Mouse (Mus musculus) kidney, postnatal 4 days (tissue): ENCODE results near the gene Lrmp.
"Not testable (repeated sequence)": the region's sequence is repeated elsewhere in the genome, so short reads cannot be mapped to it uniquely, and the experiment has no call there.

ENCODE experiments used
- DNase-seq, 2 experiments: peaks; one replicate each; pipeline ENCODE4 v3.0.0; 2021; ENCODE audit warnings: mixed read lengths in 2 of 2

The Lrmp gene

DNA sequence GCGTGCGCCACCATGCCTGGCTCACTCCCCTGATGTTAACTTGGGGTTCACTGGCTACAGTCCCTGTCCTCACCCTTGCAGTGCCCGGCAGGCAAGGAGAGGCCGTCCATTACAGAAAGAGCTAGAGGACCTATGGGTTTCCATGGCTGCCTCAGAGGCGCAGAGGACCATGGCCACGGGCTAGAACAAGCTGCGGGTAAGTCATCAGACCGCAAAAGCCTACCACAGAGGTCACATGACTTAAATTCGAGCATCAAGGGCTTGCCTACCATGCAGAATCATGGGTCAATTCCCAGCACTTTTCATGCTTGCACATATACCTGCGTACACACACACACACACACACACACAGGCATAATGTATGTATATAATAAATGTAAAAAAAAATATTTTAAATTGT is 10.0 kb upstream of the Lrmp start:
- no peak for DNase-seq

GRCm38 (mm10) chr6:145106163-145106842 is 9.2 kb upstream of the Lrmp start:
- no peak for DNase-seq

- no peak for DNase-seq
Measured at GRCm38 (mm10) chr6:145110786-145111185, 4.7 kb upstream of the Lrmp start.

DNA sequence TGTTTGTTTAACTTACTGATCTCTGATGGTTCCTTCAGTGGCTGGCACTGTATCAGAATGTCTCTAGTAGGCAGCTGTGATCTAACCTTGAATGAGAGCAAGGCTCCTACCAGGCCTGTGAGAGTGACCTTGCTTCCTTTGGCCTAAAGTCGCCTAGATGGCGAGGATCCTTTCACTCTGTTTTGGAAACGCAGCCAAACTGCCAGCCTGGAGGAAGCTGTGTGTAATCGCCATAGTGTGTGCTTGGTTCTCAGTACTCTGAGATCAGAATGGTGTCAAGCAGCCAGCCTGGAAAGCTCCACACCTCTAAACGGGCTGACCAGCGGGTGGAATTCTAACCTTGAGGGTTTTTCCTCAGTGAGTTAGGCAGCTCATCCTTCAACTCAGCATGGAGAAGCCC is 2.6 kb upstream of the Lrmp start:
- no peak for DNase-seq

GRCm38 (mm10) chr6:145114561-145114960 is 892 bp upstream of the Lrmp start:
- DNase-seq: no peak

DNA sequence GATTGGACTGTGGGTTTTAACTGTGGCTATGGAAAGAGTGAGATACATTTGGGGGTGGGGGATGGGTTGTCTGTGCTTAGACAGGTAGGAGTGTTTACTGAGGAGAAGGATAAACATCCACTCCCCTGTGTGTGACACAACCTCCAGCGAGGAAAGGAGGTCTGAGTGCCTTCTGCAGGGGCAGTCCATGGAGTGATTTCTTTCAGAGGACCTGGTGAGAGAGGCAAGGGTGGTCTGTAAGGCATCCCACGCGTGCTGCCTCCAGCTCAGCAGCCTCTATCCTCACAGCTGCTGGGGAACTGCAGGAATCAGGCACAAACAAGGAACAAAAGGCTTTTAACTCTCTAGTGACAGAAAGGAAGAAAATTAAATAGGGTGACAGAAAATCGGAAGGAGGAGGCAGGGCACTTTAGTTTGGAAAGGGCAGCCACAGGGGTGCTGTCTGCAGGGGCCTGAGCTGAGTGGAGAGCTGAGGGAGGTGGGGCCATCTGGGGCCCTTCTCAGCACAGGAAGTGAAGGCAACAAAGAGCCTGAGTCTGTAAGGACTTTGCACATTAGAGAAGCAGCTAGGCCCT is 732 bp downstream of the Lrmp start:
- peak in 1 of 2 experiments; percentile 19 for DNase-seq

DNA sequence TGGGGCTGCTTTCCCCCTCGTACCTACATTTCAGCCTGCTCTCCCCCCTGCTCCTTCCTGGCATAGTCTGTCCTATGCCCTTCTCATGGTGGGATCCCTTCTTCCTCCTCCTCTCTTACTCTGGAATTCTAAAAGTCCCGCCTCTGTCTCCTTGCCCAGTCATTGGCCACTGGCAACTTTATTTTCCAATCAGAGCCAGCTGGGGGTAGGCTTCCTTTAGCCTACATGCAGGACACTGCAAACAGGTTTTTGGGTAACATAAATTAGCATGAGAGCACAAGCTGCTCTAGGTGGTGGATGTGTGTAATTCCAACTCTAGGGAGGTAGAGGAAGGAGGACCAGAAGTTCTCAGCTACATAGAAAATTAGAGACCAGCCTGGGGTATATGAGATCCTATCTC is 4.6 kb downstream of the Lrmp start:
- DNase-seq: no peak

DNA sequence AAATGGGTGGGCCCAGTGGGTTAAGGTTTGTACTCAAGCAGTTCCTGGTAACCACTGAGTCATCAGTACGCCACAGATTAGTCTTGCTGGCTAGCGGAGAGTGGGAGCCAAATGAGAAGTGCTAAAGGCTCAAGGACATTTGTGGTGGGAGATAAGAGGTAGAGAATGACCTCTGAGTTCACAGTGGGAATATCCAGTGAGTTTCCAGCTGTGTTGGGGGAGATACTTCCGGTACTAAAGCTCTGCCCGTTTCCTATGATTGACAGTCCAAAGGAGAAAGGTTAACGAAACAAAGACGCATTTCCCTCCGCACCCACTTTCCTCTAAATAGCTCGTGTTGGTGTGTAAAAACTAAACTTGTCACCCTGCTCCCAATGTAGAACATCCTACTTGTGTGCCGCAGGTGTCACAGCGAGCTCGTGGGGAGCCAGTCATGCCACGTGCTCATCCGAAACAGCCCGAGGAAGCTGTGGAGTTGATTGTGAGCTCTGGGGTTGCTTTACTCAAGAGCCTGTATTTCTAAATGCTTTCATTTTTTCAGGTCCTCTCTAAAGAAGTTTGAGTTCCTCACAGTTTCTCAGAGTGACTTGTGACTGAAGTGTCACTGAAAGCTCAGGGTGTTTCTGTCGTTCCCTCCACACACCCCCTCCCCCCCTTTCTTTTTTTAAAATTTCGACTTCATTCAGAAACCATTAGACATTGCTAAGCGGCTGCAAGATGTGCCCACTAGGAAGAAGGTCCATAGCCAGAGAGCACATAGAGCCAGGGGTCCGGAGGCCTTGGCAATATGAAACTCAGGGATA is 5.5 kb downstream of the Lrmp start:
- peak in 1 of 2 experiments; percentile 16 for DNase-seq

- no peak for DNase-seq
Measured at GRCm38 (mm10) chr6:145121590-145122420, 6.4 kb downstream of the Lrmp start.

DNA sequence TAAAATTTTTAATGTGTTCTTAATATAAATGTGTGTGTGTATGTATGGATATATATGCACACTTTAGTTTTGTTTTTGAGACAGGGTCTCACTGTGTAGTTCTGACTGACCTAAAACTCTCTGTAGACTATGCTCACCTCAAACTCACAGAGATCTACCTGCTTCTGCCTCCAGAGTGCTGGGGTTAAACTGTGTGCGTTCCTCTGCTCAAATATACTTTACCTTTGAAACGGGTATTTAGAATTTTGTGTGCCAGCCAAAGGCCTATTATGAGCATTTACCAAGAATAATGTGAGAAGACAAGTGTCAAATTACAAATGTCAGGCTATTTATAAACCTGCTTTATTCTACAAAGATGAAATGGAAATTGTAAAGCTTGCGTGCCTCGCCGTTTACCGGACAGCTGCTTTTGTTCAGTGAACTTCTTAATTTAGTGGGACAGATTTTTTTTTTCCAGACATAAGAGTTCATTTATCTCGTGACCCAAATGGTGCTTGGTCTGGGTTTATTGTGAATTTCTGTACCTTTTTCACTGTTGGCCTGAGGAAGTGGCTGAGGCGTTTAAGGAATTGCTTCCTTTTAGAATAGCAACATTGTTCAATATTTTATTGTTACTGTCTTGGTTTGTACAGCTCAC is 7.1 kb downstream of the Lrmp start:
- no peak for DNase-seq

DNA sequence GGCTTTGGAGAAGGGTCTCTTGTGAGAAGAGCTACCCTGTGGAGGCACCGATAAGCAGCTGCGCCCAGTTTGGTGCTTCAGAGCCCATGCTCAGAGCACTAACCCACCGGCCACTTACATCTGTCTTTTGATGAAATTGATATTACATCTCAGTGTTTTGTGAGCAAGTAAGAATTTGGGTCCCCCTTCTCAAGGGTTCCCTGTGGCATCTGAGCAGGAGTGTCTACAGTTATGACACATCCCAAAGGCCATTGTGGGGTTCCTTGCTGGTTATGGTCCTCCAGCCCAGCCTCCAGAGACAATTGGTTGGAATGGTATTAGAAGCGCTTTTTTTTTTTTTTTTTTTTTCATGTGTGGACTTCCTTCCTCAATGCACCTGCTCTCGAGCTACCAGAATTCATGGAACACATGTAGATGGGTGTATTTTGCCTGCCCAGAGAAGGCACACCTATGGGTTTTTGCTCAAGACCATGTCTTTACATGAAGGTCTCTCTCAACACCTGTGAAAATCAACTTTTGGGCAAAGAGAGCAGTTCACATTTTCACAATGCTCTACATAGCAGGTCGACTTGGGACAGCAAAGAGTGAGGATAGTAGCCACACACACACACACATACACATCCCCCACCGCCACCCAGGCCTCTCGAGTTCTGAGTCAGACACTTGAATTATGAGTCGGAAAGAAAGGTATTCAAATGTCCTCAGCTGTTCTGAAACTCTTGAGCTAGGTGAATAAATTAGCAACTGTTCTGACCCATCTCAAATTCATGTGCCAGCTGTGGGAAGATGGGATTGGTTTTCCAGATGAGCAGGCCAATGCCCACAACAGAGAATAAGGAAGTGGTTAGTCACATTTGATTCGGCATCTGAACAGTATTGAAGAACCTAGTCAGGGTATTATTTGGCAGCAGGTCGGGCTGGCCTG is 7.9 kb downstream of the Lrmp start:
- DNase-seq: no peak

DNA sequence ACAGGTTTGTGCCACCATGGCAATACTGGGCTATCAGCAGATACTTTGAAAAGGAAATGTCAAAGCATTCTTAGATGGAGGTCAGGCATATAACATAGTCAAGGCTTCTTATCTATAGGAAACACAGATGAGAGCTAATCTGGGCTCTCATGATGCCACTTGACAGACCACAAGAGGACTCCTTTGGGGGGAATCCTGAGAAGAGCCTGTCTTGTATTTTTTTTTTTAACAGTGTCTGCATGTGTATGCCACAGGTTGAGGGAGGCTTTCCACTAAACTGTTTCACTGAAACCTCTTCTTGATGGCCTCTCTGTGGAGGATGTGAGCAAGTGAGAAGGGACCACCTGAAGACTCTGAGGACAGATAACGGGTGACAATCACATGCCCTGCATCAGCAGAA is 9.2 kb downstream of the Lrmp start:
- no peak for DNase-seq

DNA sequence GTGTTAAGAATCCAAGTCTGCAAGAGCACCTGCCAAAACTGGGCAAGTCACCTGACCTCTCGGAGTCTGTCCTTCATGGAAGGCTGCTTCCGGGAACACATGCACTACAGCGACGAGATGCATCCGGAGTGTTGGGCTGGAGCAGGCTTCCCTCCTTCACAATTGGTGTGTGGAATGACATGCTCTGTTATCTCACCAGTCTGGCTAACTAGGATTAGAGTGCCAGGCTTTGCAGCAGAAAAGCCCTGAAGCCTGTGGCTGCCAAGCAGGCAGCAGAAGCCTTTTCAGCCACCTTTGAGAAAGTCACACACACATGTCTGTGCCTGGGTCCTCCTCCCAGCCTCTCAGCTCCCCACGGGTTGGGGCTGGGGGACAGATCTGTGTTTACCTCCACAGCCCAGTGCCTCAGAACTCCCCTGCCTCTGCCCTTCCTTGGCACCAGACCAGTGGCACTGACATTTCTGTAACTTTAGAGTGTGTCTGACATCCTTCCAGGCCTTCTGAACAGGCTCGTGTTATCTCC is 10.2 kb downstream of the Lrmp start:
- DNase-seq: peak in 1 of 2 experiments; percentile 43

DNA sequence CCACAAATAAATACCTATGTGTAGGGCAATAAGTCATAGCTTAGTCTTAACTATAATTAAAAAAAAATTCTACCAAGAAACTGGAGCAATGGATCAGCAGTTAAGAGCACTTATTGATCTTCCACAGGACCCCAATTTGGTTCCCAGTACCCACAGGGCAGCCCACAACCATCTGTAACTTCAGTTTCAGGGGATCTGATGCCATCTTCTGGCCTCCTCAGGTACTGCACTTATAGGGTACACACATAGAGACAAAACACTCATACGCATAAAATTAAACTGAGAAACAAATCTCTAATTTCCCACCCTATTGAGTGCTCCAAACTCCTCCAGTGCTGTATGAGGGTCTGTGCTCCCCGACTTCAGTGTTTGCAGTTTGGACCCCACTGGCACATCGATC is 12.2 kb downstream of the Lrmp start:
- DNase-seq: no peak

- DNase-seq: no peak
Measured at GRCm38 (mm10) chr6:145129563-145129962, 14.1 kb downstream of the Lrmp start.

DNA sequence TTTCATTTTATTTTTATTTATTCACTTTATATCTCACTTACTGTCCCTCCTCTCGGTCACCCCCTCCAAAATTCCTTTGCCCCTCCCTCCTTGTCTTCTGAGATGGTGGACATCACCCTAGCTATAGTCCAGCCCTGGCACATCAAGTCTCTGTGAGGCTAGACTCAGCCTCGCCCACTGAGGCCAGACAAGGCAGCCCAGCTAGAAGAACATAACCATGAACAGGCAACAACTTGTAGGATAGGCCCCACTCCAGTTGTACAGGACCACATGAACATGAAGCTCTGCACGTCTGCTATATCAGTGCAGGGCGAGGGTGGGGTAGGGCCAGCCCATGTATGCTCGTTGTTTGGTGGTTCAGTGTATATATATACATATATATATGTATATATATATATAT is 16.5 kb downstream of the Lrmp start:
- no peak for DNase-seq

- not testable (repeated sequence) for DNase-seq
Measured at GRCm38 (mm10) chr6:145132969-145133368, 17.5 kb downstream of the Lrmp start.

DNA sequence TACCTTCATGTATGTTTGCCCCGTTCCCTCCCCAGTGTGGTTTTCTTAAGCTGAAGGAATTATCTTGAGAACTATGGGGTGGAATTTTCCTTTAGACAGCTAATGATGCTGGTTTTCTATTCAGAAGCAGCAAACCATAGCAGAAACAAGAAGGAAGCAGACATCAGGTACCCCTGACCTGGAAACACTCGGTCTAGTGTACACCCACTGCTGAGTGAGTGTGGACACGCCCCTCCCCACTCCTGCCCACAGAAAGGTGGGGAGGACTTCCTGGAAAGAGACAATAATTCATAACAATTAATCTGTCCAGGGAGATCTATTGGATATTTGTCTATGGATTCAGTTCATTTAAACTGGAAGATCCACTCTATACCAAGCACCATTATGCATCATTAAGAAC is 19.8 kb downstream of the Lrmp start:
- no peak for DNase-seq

DNA sequence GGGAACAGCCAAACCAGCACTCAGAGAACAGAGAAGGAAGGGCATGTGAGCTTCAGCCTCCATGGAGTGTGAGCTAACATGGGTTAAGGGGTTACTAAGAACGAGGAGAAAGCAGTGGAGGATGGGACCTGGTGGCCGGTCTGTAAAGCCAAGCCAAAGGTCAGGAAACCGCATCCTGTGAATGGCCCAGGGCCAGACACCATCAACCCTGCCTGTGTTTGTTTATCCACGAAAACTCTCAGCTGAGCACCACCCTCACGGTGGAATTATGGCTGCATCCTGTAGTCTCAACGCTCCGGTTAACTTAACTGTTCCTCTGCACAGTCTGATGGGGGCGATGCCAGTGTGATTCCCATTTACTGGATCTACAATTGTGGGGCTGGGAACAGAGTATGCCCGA is 20.4 kb downstream of the Lrmp start:
- DNase-seq: peak; percentile 22 to 43

DNA sequence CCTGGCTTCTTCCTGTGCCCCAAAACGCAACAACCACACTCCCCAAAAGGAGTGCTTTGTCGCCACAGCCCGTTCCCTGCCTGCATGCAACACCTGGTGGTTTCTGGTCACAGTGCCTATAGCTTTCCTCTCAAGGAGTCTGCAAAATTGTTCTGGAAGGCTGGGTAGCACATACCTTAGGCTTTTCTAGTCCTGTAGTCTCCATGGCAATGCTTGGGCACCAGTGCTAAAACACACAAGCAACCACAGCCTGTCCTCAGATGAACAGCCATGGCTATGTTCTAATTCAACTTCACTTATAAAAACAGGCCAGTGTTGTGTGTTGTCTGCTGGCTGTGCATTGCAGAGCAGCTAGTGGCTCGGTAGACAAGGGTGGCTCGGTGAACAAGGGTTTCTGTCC is 21.4 kb downstream of the Lrmp start:
- no peak for DNase-seq

DNA sequence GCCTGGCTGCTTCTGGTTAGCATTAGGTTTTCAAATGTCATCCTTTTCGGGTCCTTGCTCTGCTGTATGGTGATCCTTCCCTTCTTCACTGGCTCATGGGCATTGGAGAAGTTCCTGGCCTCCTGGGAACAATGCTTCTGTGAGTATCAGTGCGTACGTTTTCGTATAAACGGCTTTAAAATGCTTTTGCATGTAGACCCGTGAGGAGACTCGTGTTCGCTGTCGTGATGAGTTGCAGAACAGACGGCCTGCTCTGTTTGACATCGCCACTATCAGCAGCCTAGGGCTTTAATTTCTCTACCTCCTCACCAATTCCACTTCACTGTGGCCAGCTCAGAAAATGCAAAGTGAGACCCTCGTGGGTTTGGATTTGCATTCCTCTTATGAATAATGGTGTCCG is 23.8 kb downstream of the Lrmp start:
- no peak for DNase-seq
